Mouse (Mus musculus) heart, embryonic 15.5 days (tissue): ENCODE results near the gene Dda1. TPM values are rescaled to one million over a fixed set of nuclear protein-coding genes. Genes with fewer than 3 reads are reported as not detected.
"Not testable (repeated sequence)": the region's sequence is repeated elsewhere in the genome, so short reads cannot be mapped to it uniquely, and the experiment has no call there.

Experiments used
- ATAC-seq: fragments of 200-750 bp; cut with Nextera tagmentation; replicated peaks from 2 replicates; pipeline ENCODE4 v1.8.0; 2017; ENCODE audit warnings: low read depth, moderate TSS enrichment; ENCODE audit not compliant: insufficient number of reproducible peaks, insufficient read depth, low FRiP score
- H3K27ac ChIP-seq: fragments of 300-500 bp; sonication (generic); 2 replicates; pipeline ENCODE4 v1.5.1; 2015; ENCODE audit warnings: mild to moderate bottlenecking, inconsistent platforms
- H3K27me3 ChIP-seq: fragments of 300-500 bp; sonication (generic); 2 replicates; pipeline ENCODE4 v1.6.1; 2015; ENCODE audit warnings: inconsistent platforms
- H3K36me3 ChIP-seq: fragments of 300-500 bp; sonication (generic); 2 replicates; pipeline ENCODE4 v1.6.1; 2015; ENCODE audit warnings: mild to moderate bottlenecking, inconsistent platforms
- H3K4me1 ChIP-seq: fragments of 300-500 bp; sonication (generic); replicated peaks from 2 replicates; pipeline ENCODE4 v1.6.1; 2015; ENCODE audit warnings: inconsistent platforms
- H3K4me2 ChIP-seq: fragments of 300-500 bp; sonication (generic); 2 replicates; pipeline ENCODE4 v1.6.1; 2015; ENCODE audit warnings: inconsistent platforms, mild to moderate bottlenecking, moderate library complexity
- H3K4me3 ChIP-seq: fragments of 300-500 bp; sonication (generic); 2 replicates; pipeline ENCODE4 v1.5.1; 2015; ENCODE audit warnings: mild to moderate bottlenecking, inconsistent platforms
- H3K9ac ChIP-seq: fragments of 300-500 bp; sonication (generic); 2 replicates; pipeline ENCODE4 v1.6.1; 2015; ENCODE audit warnings: mild to moderate bottlenecking, inconsistent platforms
- H3K9me3 ChIP-seq: fragments of 300-500 bp; sonication (generic); replicated peaks from 2 replicates; pipeline ENCODE4 v1.6.1; 2016; ENCODE audit warnings: inconsistent platforms
- whole genome bisulfite sequencing: fragments of 180-500 bp; shearing (Covaris S2); methylation state at CpG from one replicate; pipeline ENCODE4 v1.1.7; 2015; ENCODE audit warnings: mixed read lengths; 5-methylcytosine and 5-hydroxymethylcytosine counted together
- polyA plus RNA-seq: library from polyadenylated mRNA; unstranded; fragments of >200 nt; fragmentation: Nextera tagmentation; extraction: Ambion mirVana; gene quantifications from 2 replicates; pipeline ENCODE4 v1.2.1, GENCODE M21; 2015

The Dda1 gene
- polyA plus RNA-seq, 1 experiment from 2014 or later: 68.4 TPM

GRCm38 (mm10) chr8:71519037-71519825, 50.2 kb downstream of the Dda1 start:
- not testable (repeated sequence) for H3K27ac ChIP-seq, ATAC-seq, H3K4me1 ChIP-seq, H3K9me3 ChIP-seq, H3K27me3 ChIP-seq, H3K9ac ChIP-seq, H3K4me2 ChIP-seq, H3K4me3 ChIP-seq, H3K36me3 ChIP-seq
- WGBS: 34% methylated on average over 10 of the region's 10 CpGs

- no peak overlapping the region for H3K4me3 ChIP-seq
- peaks cover 22% of the 10 kb centered on the region for H3K4me1 ChIP-seq
- no peaks in the 10 kb centered on the region for H3K36me3 ChIP-seq
- H3K9ac ChIP-seq: no peak overlapping the region
- 2% methylated on average over 17 of the region's 17 CpGs for WGBS
- no peaks in the 10 kb centered on the region for H3K9me3 ChIP-seq
- peaks cover 12% of the 10 kb centered on the region for H3K27me3 ChIP-seq
- H3K27ac ChIP-seq: no peak overlapping the region
- peak; percentile 70 for ATAC-seq
- peak overlapping the region; percentile 42 for H3K4me2 ChIP-seq
Measured at GRCm38 (mm10) chr8:71521634-71522033, 52.6 kb downstream of the Dda1 start.

- Histone ChIP-seq H3K4me1 (peaks cover 39% of the 10 kb centered on the region), H3K9ac (peak within 1 kb of the TSS; percentile 29), H3K27ac (peak within 1 kb of the TSS; percentile 78), H3K4me3 (peak within 1 kb of the TSS; percentile 25), H3K36me3 (no peaks in the 10 kb centered on the region), H3K9me3 (no peaks in the 10 kb centered on the region), H3K4me2 (peak within 1 kb of the TSS; percentile 56), H3K27me3 (peaks cover 12% of the 10 kb centered on the region)
- no peak for ATAC-seq
- WGBS: 20% methylated on average over 46 of the region's 46 CpGs
Measured at GRCm38 (mm10) chr8:71525226-71526050, 56.4 kb downstream of the Dda1 start, which contains the start of gene Ccdc194. TSS of gene Ccdc194 (minus strand) at chr8:71525711.

Other genes starting within 250 kb of the Dda1 start
- gene Myo9b, start 196.5 kb upstream of the Dda1 start, polyA plus RNA-seq: 13.6 and 20.2 TPM in 2 replicates
- gene Haus8, start 196.3 kb upstream of the Dda1 start, polyA plus RNA-seq: 114 and 120 TPM in 2 replicates
- 67.6 and 75.3 TPM in 2 replicates for gene Use1, start 102.4 kb upstream of the Dda1 start, polyA plus RNA-seq
- gene Ocel1, start 97.9 kb upstream of the Dda1 start, polyA plus RNA-seq: 4.9 and 7.2 TPM in 2 replicates
- 43.4 and 51.5 TPM in 2 replicates for gene Nr2f6, start 87.2 kb upstream of the Dda1 start, polyA plus RNA-seq
- gene Ushbp1, start 73.4 kb upstream of the Dda1 start, polyA plus RNA-seq: 14.6 and 17.3 TPM in 2 replicates
- 75.5 and 89.9 TPM in 2 replicates for gene Babam1, start 72.3 kb upstream of the Dda1 start, polyA plus RNA-seq
- 23.0 and 34.0 TPM in 2 replicates for gene Ankle1, start 63.2 kb upstream of the Dda1 start, polyA plus RNA-seq
- gene Abhd8, start 5.5 kb upstream of the Dda1 start, polyA plus RNA-seq: 34.6 and 45.0 TPM in 2 replicates
- 149 and 188 TPM in 2 replicates for gene Mrpl34, start 4.2 kb upstream of the Dda1 start, polyA plus RNA-seq
- 0.81 and 1.9 TPM in 2 replicates for gene Ano8, start 16.8 kb downstream of the Dda1 start, polyA plus RNA-seq
- 10.5 and 11.8 TPM in 2 replicates for gene Gtpbp3, start 18.9 kb downstream of the Dda1 start, polyA plus RNA-seq
- 87.2 and 113 TPM in 2 replicates for gene Plvap, start 42.6 kb downstream of the Dda1 start, polyA plus RNA-seq
- gene Ccdc194, start 56.5 kb downstream of the Dda1 start, polyA plus RNA-seq: 0.30 and 0.48 TPM in 2 replicates
- gene Bst2, start 68.3 kb downstream of the Dda1 start, polyA plus RNA-seq: 34.6 and 45.1 TPM in 2 replicates
- gene Mvb12a, start 73.7 kb downstream of the Dda1 start, polyA plus RNA-seq: 51.1 and 65.2 TPM in 2 replicates
- 0.42 and 1.1 TPM in 2 replicates for gene Tmem221, start 89.7 kb downstream of the Dda1 start, polyA plus RNA-seq
- 0.08 TPM in 1 of 2 replicates, not detected in the other for gene Nxnl1, start 97.4 kb downstream of the Dda1 start, polyA plus RNA-seq
- gene Slc27a1, start 99.7 kb downstream of the Dda1 start, polyA plus RNA-seq: 18.8 and 27.8 TPM in 2 replicates
- gene Pgls, start 123.0 kb downstream of the Dda1 start, polyA plus RNA-seq: 159 and 171 TPM in 2 replicates
- 2.1 and 3.1 TPM in 2 replicates for gene Fam129c, start 128.4 kb downstream of the Dda1 start, polyA plus RNA-seq
- gene Colgalt1, start 141.8 kb downstream of the Dda1 start, polyA plus RNA-seq: 50.4 and 64.5 TPM in 2 replicates
- 0.49 and 0.75 TPM in 2 replicates for gene Unc13a, start 202.6 kb downstream of the Dda1 start, polyA plus RNA-seq
- 6.9 and 11.4 TPM in 2 replicates for gene Jak3, start 207.1 kb downstream of the Dda1 start, polyA plus RNA-seq
- gene Insl3, start 220.0 kb downstream of the Dda1 start, polyA plus RNA-seq: 1.7 and 3.8 TPM in 2 replicates
- 3.4 and 4.0 TPM in 2 replicates for gene B3gnt3, start 232.6 kb downstream of the Dda1 start, polyA plus RNA-seq